Mouse (Mus musculus) lung, adult 2 months (tissue): ENCODE measurements around the gene Tmem212. TPM values are rescaled to one million over a fixed set of nuclear protein-coding genes. Genes with fewer than 3 reads are reported as not detected.

Source experiments
- DNase-seq: peaks from one replicate; pipeline ENCODE4 v3.0.0; 2022
- H3K4me1 ChIP-seq: fragments of 200-500 bp; 2 replicates; pipeline ENCODE4 v1.6.1; 2011; ENCODE audit warnings: low read length; ENCODE audit not compliant: control insufficient read depth, insufficient read depth
- H3K4me3 ChIP-seq: fragments of 200-500 bp; replicated peaks from 2 replicates; pipeline ENCODE3; 2011; ENCODE audit warnings: low read depth, mild to moderate bottlenecking, control low read depth, low read length; ENCODE audit errors: extremely low read depth
- CTCF ChIP-seq: fragments of 200-500 bp; IDR thresholded peaks from 2 replicates; pipeline ENCODE4 v1.5.1; 2011; ENCODE audit warnings: mild to moderate bottlenecking, low read length, control low read depth; ENCODE audit not compliant: insufficient read depth
- POLR2A ChIP-seq: fragments of 200-500 bp; IDR thresholded peaks from 2 replicates; pipeline ENCODE4 v1.6.1; 2011; ENCODE audit warnings: low read depth, mild to moderate bottlenecking, control low read depth, low read length, borderline replicate concordance; ENCODE audit errors: extremely low read depth
- WGBS: fragments of 180-500 bp; shearing (Covaris S2); methylation state at CpG from one replicate; pipeline ENCODE4 v1.1.7; 2018; 5-methylcytosine and 5-hydroxymethylcytosine counted together
- polyA plus RNA-seq: library from polyadenylated mRNA; depleted of rRNA; stranded (reverse); fragments of >200 nt; gene quantifications from 2 replicates; pipeline ENCODE4 v1.2.3, GENCODE M21; 2012

Tmem212 gene
- polyA plus RNA-seq, 1 experiment = 95.7 TPM

DNA sequence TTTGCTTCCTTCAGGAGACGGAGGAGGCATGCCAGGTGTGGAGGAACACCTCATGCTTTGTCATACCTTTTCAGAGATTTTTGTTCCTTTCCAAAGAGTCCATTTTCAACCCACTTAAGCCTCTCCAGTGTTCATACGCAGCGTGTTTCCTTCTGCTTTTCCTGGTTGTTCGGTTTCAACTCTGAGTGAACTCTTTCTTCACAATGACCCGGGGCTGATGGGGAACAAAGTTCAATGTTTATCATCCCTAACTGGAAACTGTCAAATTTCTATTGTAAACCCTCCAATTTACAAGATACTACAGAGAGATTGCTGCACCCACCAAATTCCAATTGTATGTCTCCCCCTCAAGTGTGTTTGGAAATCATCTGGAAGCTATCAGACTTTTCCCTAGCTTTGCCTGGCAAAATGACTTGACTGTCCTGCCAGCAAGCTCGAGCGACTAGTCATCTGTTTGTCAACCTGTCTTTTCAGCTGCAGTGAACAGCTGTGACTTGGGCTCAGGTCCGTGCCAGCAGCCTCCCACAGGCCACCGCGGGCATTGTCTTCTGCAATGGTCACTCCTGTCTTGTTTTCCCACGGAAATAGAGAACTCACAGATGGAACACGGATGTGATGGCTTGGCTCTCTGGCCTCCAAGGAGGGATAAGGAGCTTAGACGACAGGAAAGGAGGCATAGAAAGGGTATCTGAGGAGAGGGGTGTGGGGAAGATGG lies 3.0 kb upstream of the Tmem212 start:
- peak; percentile 22 for DNase-seq
- 23% methylated on average over 13 of the region's 13 CpGs for WGBS
- no peak for TF ChIP-seq CTCF
- TF ChIP-seq POLR2A = no peak
- Histone ChIP-seq H3K4me1 (peaks cover 7% of the 10 kb centered on the region), H3K4me3 (no peak overlapping the region)

GRCm38 (mm10) chr3:27898178-27898577 lies 2.0 kb upstream of the Tmem212 start:
- DNase-seq = no peak
- TF ChIP-seq POLR2A (no peak), CTCF (no peak)
- 74% methylated on average over 10 of the region's 10 CpGs for WGBS
- Histone ChIP-seq H3K4me1 (peaks cover 7% of the 10 kb centered on the region), H3K4me3 (no peak overlapping the region)

DNA sequence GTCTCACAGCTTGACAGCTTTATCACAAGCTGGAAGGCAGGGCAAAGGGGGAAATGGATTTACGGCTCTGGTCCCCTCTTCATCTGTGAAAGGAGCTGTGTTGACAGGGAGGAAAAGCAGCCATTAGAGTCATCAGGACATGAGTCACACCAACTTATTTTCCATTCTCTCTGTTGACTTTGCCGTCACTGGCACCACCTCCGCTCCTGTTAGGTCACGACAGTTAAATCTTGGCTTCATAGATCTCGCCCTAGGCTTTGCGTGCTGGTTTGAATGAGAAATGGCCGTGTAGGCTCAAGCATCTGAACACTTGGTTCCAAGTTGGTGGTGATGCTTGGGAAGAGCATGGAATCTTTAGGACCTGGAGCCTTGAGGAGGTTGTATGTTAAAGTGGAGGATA lies 9.6 kb downstream of the Tmem212 start:
- no peak for TF ChIP-seq POLR2A
- no peak for TF ChIP-seq CTCF
- peaks cover 7% of the 10 kb centered on the region; the same call in 1 of the 2 replicates for H3K4me1 ChIP-seq
- 57% methylated on average over 7 of the region's 7 CpGs for WGBS
- H3K4me3 ChIP-seq = no peak overlapping the region
- DNase-seq = no peak

- H3K4me1 ChIP-seq = peaks cover 7% of the 10 kb centered on the region; the same call in 1 of the 2 replicates
- TF ChIP-seq CTCF (no peak), POLR2A (no peak)
- DNase-seq = no peak
- no peak overlapping the region for H3K4me3 ChIP-seq
- 93% methylated on average over 6 of the region's 6 CpGs for WGBS
Measured at GRCm38 (mm10) chr3:27885585-27885984, 10.6 kb downstream of the Tmem212 start.

GRCm38 (mm10) chr3:27881897-27882835 lies 14.0 kb downstream of the Tmem212 start:
- Histone ChIP-seq H3K4me1 (peaks cover 7% of the 10 kb centered on the region; the same call in 1 of the 2 replicates), H3K4me3 (no peak overlapping the region)
- DNase-seq = no peak
- 28% methylated on average over 6 of the region's 6 CpGs for WGBS
- TF ChIP-seq POLR2A = no peak
- TF ChIP-seq CTCF = no peak

DNA sequence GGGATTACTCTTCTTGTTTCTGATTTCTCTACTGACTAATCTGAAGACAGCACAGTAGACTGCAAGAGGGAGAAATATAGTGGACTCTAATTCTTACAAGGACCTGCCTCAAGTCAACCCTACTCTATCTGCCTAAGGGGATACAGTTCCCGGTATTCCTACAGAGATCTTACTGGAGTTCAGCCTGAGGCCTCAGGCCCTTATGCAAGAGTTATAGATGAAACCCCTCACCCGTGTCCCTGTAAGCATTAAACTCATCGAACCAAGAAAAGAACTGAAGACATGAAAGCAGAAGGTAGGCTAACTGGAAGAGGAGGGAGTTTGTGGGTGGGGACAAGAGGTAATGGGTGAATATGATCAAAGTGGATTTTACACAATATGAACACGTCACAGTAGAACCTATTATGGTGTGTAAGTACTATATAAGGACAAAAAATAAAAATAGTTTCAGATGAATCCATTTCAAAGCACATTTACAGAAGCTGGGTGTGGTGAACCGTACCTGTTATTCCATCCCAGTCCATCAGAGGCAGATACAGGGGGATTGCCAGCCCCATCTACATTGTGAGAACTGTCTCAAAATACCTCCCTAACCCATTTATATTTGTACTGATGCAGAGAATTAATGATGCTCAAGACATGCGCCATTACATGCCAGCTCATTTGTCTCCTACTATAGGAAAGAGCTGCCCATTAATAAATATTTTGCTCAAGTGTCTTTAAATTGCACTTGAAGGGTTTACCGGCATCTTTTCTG lies 17.1 kb downstream of the Tmem212 start:
- peaks cover 7% of the 10 kb centered on the region; the same call in 1 of the 2 replicates for H3K4me1 ChIP-seq
- H3K4me3 ChIP-seq = no peak overlapping the region
- TF ChIP-seq POLR2A (no peak), CTCF (no peak)
- WGBS = 91% methylated on average over 7 of the region's 7 CpGs
- DNase-seq = no peak

GRCm38 (mm10) chr3:27873268-27874073 lies 22.7 kb downstream of the Tmem212 start:
- no peak overlapping the region for H3K4me3 ChIP-seq
- 71% methylated on average over 9 of the region's 9 CpGs for WGBS
- no peak for DNase-seq
- no peaks in the 10 kb centered on the region for H3K4me1 ChIP-seq
- TF ChIP-seq CTCF (no peak), POLR2A (no peak)

- WGBS = 92% methylated on average over 4 of the region's 4 CpGs
- DNase-seq = no peak
- no peaks in the 10 kb centered on the region for H3K4me1 ChIP-seq
- TF ChIP-seq POLR2A (no peak), CTCF (no peak)
- no peak overlapping the region for H3K4me3 ChIP-seq
Measured at GRCm38 (mm10) chr3:27872429-27872828, 23.7 kb downstream of the Tmem212 start.
